Mouse (Mus musculus): ENCODE data around the gene Sult1a1. TPM values are rescaled to one million over a fixed set of nuclear protein-coding genes. Genes with fewer than 3 reads are reported as not detected.

The Sult1a1 gene
- polyA plus RNA-seq, 1 experiment = 55.6 TPM

GRCm38 (mm10) chr7:126707442-126708174 is 31.4 kb upstream of the Sult1a1 start, which contains the start of gene Coro1a:
Gene Coro1a, minus strand, starts transcription at chr7:126707787.
- WGBS = 68% methylated on average over 19 of the region's 19 CpGs
- TF ChIP-seq CTCF (IDR thresholded peaks at IDR 0.05; ENCODE audit: insufficient read depth, low read length) = no peak
- no peak for TF ChIP-seq POLR2A (IDR thresholded peaks at IDR 0.05; ENCODE audit: borderline replicate concordance, extremely low read depth, low read depth, low read length)
- no peak for DNase-seq

GRCm38 (mm10) chr7:126704121-126704980 is 28.1 kb upstream of the Sult1a1 start:
- WGBS = 3% methylated on average over 39 of the region's 39 CpGs
- Histone ChIP-seq H3K4me1 (ENCODE audit: control insufficient read depth, insufficient read depth, low read length) (no peaks in the 10 kb centered on the region), H3K4me3 (replicated peaks; ENCODE audit: extremely low read depth, low read depth, low read length) (peak overlapping the region; percentile 62)
- TF ChIP-seq CTCF (IDR thresholded peaks at IDR 0.05; ENCODE audit: insufficient read depth, low read length) = no peak
- TF ChIP-seq POLR2A (IDR thresholded peaks at IDR 0.05; ENCODE audit: borderline replicate concordance, extremely low read depth, low read depth, low read length) = peak; percentile 24; the same call in 1 of the 2 replicates
- peak; percentile 61 for DNase-seq

More at GRCm38 (mm10) chr7:126707442-126708174, 31.4 kb upstream of the Sult1a1 start, which contains the start of gene Coro1a:
- H3K4me1 ChIP-seq (ENCODE audit: control insufficient read depth, insufficient read depth, low read length) = no peaks in the 10 kb centered on the region
- no peak within 1 kb of the TSS for H3K4me3 ChIP-seq (replicated peaks; ENCODE audit: extremely low read depth, low read depth, low read length)

GRCm38 (mm10) chr7:126703757-126704077 is 27.5 kb upstream of the Sult1a1 start:
- 18% methylated on average over 7 of the region's 7 CpGs for WGBS
- peak overlapping the region; percentile 62 for H3K4me3 ChIP-seq (replicated peaks; ENCODE audit: extremely low read depth, low read depth, low read length)
- H3K4me1 ChIP-seq (ENCODE audit: control insufficient read depth, insufficient read depth, low read length) = no peaks in the 10 kb centered on the region
- TF ChIP-seq POLR2A (IDR thresholded peaks at IDR 0.05; ENCODE audit: borderline replicate concordance, extremely low read depth, low read depth, low read length) (no peak), CTCF (IDR thresholded peaks at IDR 0.05; ENCODE audit: insufficient read depth, low read length) (no peak)
- no peak for DNase-seq

GRCm38 (mm10) chr7:126702861-126703756 is 26.9 kb upstream of the Sult1a1 start:
- H3K4me3 ChIP-seq (replicated peaks; ENCODE audit: extremely low read depth, low read depth, low read length) = peak overlapping the region; percentile 62
- WGBS = 69% methylated on average over 12 of the region's 12 CpGs
- no peaks in the 10 kb centered on the region for H3K4me1 ChIP-seq (ENCODE audit: control insufficient read depth, insufficient read depth, low read length)
- DNase-seq = no peak
- TF ChIP-seq CTCF (IDR thresholded peaks at IDR 0.05; ENCODE audit: insufficient read depth, low read length) (no peak), POLR2A (IDR thresholded peaks at IDR 0.05; ENCODE audit: borderline replicate concordance, extremely low read depth, low read depth, low read length) (peak; percentile 20; the same call in 1 of the 2 replicates)

GRCm38 (mm10) chr7:126702358-126702757 is 26.1 kb upstream of the Sult1a1 start:
- TF ChIP-seq POLR2A (IDR thresholded peaks at IDR 0.05; ENCODE audit: borderline replicate concordance, extremely low read depth, low read depth, low read length) (no peak), CTCF (IDR thresholded peaks at IDR 0.05; ENCODE audit: insufficient read depth, low read length) (no peak)
- H3K4me3 ChIP-seq (replicated peaks; ENCODE audit: extremely low read depth, low read depth, low read length) = peak overlapping the region; percentile 40
- no peaks in the 10 kb centered on the region for H3K4me1 ChIP-seq (ENCODE audit: control insufficient read depth, insufficient read depth, low read length)
- WGBS = 63% methylated on average over 6 of the region's 6 CpGs
- no peak for DNase-seq

GRCm38 (mm10) chr7:126701559-126702357 is 25.5 kb upstream of the Sult1a1 start:
- TF ChIP-seq POLR2A (IDR thresholded peaks at IDR 0.05; ENCODE audit: borderline replicate concordance, extremely low read depth, low read depth, low read length) = no peak
- no peak for TF ChIP-seq CTCF (IDR thresholded peaks at IDR 0.05; ENCODE audit: insufficient read depth, low read length)
- 51% methylated on average over 24 of the region's 24 CpGs for WGBS
- DNase-seq = no peak
- Histone ChIP-seq H3K4me1 (ENCODE audit: control insufficient read depth, insufficient read depth, low read length) (no peaks in the 10 kb centered on the region), H3K4me3 (replicated peaks; ENCODE audit: extremely low read depth, low read depth, low read length) (peak overlapping the region; percentile 23)

GRCm38 (mm10) chr7:126701070-126701469 is 24.8 kb upstream of the Sult1a1 start:
- WGBS = under 1% methylated on average over 11 of the region's 11 CpGs
- TF ChIP-seq CTCF (IDR thresholded peaks at IDR 0.05; ENCODE audit: insufficient read depth, low read length) (peak; percentile 79), POLR2A (IDR thresholded peaks at IDR 0.05; ENCODE audit: borderline replicate concordance, extremely low read depth, low read depth, low read length) (no peak)
- no peak overlapping the region for H3K4me3 ChIP-seq (replicated peaks; ENCODE audit: extremely low read depth, low read depth, low read length)
- H3K4me1 ChIP-seq (ENCODE audit: control insufficient read depth, insufficient read depth, low read length) = peaks cover 5% of the 10 kb centered on the region
- peak; percentile 88 for DNase-seq
